Mouse (Mus musculus): Measurements from ENCODE around the gene Rnf216. TPM values are rescaled to one million over a fixed set of nuclear protein-coding genes. Genes with fewer than 3 reads are reported as not detected.

Rnf216 gene
- total and polyA plus RNA-seq, 3 experiments = 16.4 to 123 (median 30.8) TPM

- TF ChIP-seq POLR2A (IDR thresholded peaks at IDR 0.05; ENCODE audit: control insufficient read depth in 1 of 2, insufficient read depth in 1 of 2, low read depth in 1 of 2, low read length in 2 of 2, poor library complexity in 1 of 2) (0 out of 4 replicates have a peak, but pooled peaks of 1 of the 2 experiments have one; percentile 20), E2F4 (IDR thresholded peaks at IDR 0.05; ENCODE audit: borderline replicate concordance, low read depth, low read length) (no peak), USF2 (IDR thresholded peaks at IDR 0.05; ENCODE audit: borderline replicate concordance in 1 of 2, insufficient read depth in 1 of 2, low read depth in 1 of 2, low read length in 2 of 2) (no peak), JUND (IDR thresholded peaks at IDR 0.05; ENCODE audit: low read depth, low read length) (no peak), MEF2A (IDR thresholded peaks at IDR 0.05; ENCODE audit: extremely low read depth, insufficient replicate concordance, low read depth, low read length, poor library complexity, severe bottlenecking) (no peak), CTCF (IDR thresholded peaks at IDR 0.05 in 2 of 3, conservative IDR thresholded peaks at IDR 0.05 in 1 of 3; ENCODE audit: control insufficient read depth in 1 of 3, insufficient read depth in 1 of 3, low read depth in 2 of 3, low read length in 3 of 3, poor library complexity in 1 of 3, severe bottlenecking in 1 of 3) (no peak), MAX (IDR thresholded peaks at IDR 0.05; ENCODE audit: low read length) (0 out of 2 replicates have a peak, but pooled peaks have one; percentile 29), CHD1 (IDR thresholded peaks at IDR 0.05; ENCODE audit: low read depth, low read length) (no peak), ZKSCAN1 (IDR thresholded peaks at IDR 0.05; ENCODE audit: low read depth, low read length) (no peak), NRF1 (IDR thresholded peaks at IDR 0.05; ENCODE audit: insufficient read depth, low read depth, low read length, poor library complexity, severe bottlenecking) (no peak), HCFC1 (IDR thresholded peaks at IDR 0.05; ENCODE audit: low read depth, low read length) (no peak), MYB (IDR thresholded peaks at IDR 0.05; ENCODE audit: low read depth, low read length) (no peak), ETS1 (IDR thresholded peaks at IDR 0.05; ENCODE audit: low read depth, low read length) (peak; percentile 74), GABPA (IDR thresholded peaks at IDR 0.05; ENCODE audit: low read depth, low read length) (no peak), MAFK (IDR thresholded peaks at IDR 0.05; ENCODE audit: borderline replicate concordance, low read depth, low read length) (peak; percentile 49; the same call in 1 of the 2 replicates), ELF1 (IDR thresholded peaks at IDR 0.05; ENCODE audit: low read depth, low read length) (peak; percentile 41; the same call in 1 of the 2 replicates), ZMIZ1 (IDR thresholded peaks at IDR 0.05; ENCODE audit: low read depth, low read length) (no peak), USF1 (IDR thresholded peaks at IDR 0.05; ENCODE audit: low read depth, low read length) (no peak), POLR2AphosphoS2 (IDR thresholded peaks at IDR 0.05; ENCODE audit: low read length) (0 out of 2 replicates have a peak, but pooled peaks have one; percentile 24), MYC (IDR thresholded peaks at IDR 0.05; ENCODE audit: low read depth, low read length) (no peak), TBP (IDR thresholded peaks at IDR 0.05; ENCODE audit: low read depth, low read length) (peak; percentile 63), SMC3 (IDR thresholded peaks at IDR 0.05; ENCODE audit: low read depth, low read length) (no peak), NELFE (IDR thresholded peaks at IDR 0.05; ENCODE audit: low read depth, low read length) (no peak), RAD21 (IDR thresholded peaks at IDR 0.05; ENCODE audit: low read depth, low read length) (no peak), MXI1 (IDR thresholded peaks at IDR 0.05; ENCODE audit: low read depth, low read length) (0 out of 2 replicates have a peak, but pooled peaks have one; percentile 28)
These were observed 60.1 kb downstream of the Rnf216 start (continued) for GRCm38 (mm10) chr5:143052677-143053076.
